In the genomic region with DNA sequence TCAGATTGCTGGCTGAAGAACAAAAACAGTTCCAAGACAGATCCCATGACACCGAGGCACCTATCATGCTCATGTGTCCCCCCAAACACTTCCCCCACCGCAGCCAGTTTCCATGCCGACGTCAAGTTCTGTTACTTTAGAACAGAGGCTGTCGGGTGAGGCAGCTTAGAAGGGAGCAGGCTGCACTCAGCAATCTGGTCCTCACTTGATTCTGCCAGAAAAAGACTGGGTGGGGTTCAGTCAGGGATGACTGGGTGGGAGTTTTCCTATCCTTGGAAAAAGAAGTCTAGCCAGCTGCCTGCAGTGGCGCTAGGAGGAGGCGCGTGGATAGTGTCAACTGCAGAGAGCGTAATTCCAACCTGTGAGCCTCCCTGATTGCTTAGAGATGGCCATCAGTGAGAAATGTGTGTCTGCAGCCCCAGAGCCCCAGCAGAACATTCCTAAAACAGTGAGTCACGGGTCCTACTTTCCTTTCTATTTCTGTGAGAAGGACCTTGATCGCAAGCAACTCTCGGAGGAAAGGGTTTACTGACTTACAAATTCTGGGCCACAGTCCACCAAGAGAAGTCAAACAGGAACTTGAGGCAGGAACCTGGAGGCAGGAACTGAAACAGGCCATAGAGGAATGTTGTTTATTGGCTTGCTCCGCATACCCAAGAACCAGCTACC, we compare ENCODE assay signal across 11 mouse cellular contexts. TPM values are rescaled to one million over a fixed set of nuclear protein-coding genes. Genes with fewer than 3 reads are reported as not detected.
DNase-seq lines count a peak whose midpoint lies in the region; ATAC-seq and TF ChIP-seq lines count a peak whose summit lies in the region.
"Had no signal": no experiment of that assay in that cellular context is flagged by ENCODE, and none has a peak within 500 bp of the region (broad histone marks: within the 10 kb centered on the region; RNA-seq: fewer than 3 reads in every experiment).

No protein-coding gene starts in this region.

- H3K4me3 ChIP-seq in forebrain, postnatal 0 days (ENCODE audit: low read depth, low read length) = no peak overlapping the region
- H3K4me3 ChIP-seq in forebrain, embryonic 13.5 days = no peak overlapping the region
- no peak overlapping the region for H3K4me3 ChIP-seq in midbrain, embryonic 16.5 days (ENCODE audit: low read depth, low read length)
- H3K4me3 ChIP-seq in midbrain, embryonic 10.5 days = no peak overlapping the region
- H3K4me3 ChIP-seq: heart, embryonic 13.5 days had no signal

- ATAC-seq in forebrain, postnatal 0 days = peak; percentile 92
- no peak for ATAC-seq in forebrain, embryonic 13.5 days
- 0 out of 2 replicates have a peak, but pooled peaks have one; percentile 18 for ATAC-seq in midbrain, embryonic 16.5 days
- ATAC-seq: CD4-positive, CD25-positive, alpha-beta regulatory T cell, adult 4 months had no signal

- 76% methylated on average over 13 of the region's 13 CpGs for WGBS in forebrain, postnatal 0 days
- WGBS in forebrain, embryonic 13.5 days = 88% methylated on average over 13 of the region's 13 CpGs
- 86% methylated on average over 13 of the region's 13 CpGs for WGBS in midbrain, embryonic 16.5 days
- WGBS in midbrain, embryonic 10.5 days = 87% methylated on average over 13 of the region's 13 CpGs

- H3K27ac ChIP-seq in forebrain, postnatal 0 days (ENCODE audit: low read depth, low read length) = no peak overlapping the region
- no peak overlapping the region for H3K27ac ChIP-seq in forebrain, embryonic 13.5 days
- H3K27ac ChIP-seq in midbrain, embryonic 16.5 days (ENCODE audit: low read length) = no peak overlapping the region
- H3K27ac ChIP-seq in midbrain, embryonic 10.5 days (replicated peaks) = no peak overlapping the region
- H3K27ac ChIP-seq: heart, embryonic 13.5 days had no signal

- no peak overlapping the region for H3K4me2 ChIP-seq in forebrain, postnatal 0 days (ENCODE audit: low read depth)
- no peak overlapping the region for H3K4me2 ChIP-seq in forebrain, embryonic 13.5 days
- no peak overlapping the region for H3K4me2 ChIP-seq in midbrain, embryonic 16.5 days (ENCODE audit: low read length)
- H3K4me2 ChIP-seq: heart, embryonic 13.5 days had no signal

- no peaks in the 10 kb centered on the region for H3K4me1 ChIP-seq in forebrain, postnatal 0 days (ENCODE audit: insufficient read depth)
- no peaks in the 10 kb centered on the region for H3K4me1 ChIP-seq in forebrain, embryonic 13.5 days
- peaks cover 8% of the 10 kb centered on the region for H3K4me1 ChIP-seq in midbrain, embryonic 16.5 days (ENCODE audit: control insufficient read depth, insufficient read depth, low read length)
- peaks cover 22% of the 10 kb centered on the region for H3K4me1 ChIP-seq in midbrain, embryonic 10.5 days

- no peaks in the 10 kb centered on the region for H3K9me3 ChIP-seq in forebrain, postnatal 0 days (ENCODE audit: low read length)
- no peaks in the 10 kb centered on the region for H3K9me3 ChIP-seq in forebrain, embryonic 13.5 days (replicated peaks)
- no peaks in the 10 kb centered on the region for H3K9me3 ChIP-seq in midbrain, embryonic 16.5 days (replicated peaks; ENCODE audit: control insufficient read depth, low read length, poor library complexity, severe bottlenecking)
- no peaks in the 10 kb centered on the region for H3K9me3 ChIP-seq in midbrain, embryonic 10.5 days (replicated peaks)
- H3K9me3 ChIP-seq: heart, embryonic 13.5 days had no signal

- no peak overlapping the region for H3K9ac ChIP-seq in forebrain, postnatal 0 days
- no peak overlapping the region for H3K9ac ChIP-seq in forebrain, embryonic 13.5 days
- H3K9ac ChIP-seq in midbrain, embryonic 16.5 days (ENCODE audit: low read depth, low read length) = no peak overlapping the region
- H3K9ac ChIP-seq: heart, embryonic 13.5 days had no signal

- TF ChIP-seq CTCF in forebrain, postnatal 0 days (IDR thresholded peaks at IDR 0.05; ENCODE audit: low read depth) = no peak

- H3K27me3 ChIP-seq in forebrain, postnatal 0 days (ENCODE audit: insufficient read depth, low read length) = no peaks in the 10 kb centered on the region
- no peaks in the 10 kb centered on the region for H3K27me3 ChIP-seq in forebrain, embryonic 13.5 days
- no peaks in the 10 kb centered on the region for H3K27me3 ChIP-seq in midbrain, embryonic 16.5 days (ENCODE audit: control insufficient read depth, insufficient read depth, low read depth, low read length)
- H3K27me3 ChIP-seq in midbrain, embryonic 10.5 days (ENCODE audit: low read depth, poor library complexity, severe bottlenecking) = no peaks in the 10 kb centered on the region
- H3K27me3 ChIP-seq: heart, embryonic 13.5 days had no signal

- H3K36me3 ChIP-seq in forebrain, postnatal 0 days (ENCODE audit: insufficient read depth) = no peaks in the 10 kb centered on the region
- no peaks in the 10 kb centered on the region for H3K36me3 ChIP-seq in forebrain, embryonic 13.5 days (ENCODE audit: poor library complexity, severe bottlenecking)
- H3K36me3 ChIP-seq in midbrain, embryonic 16.5 days (ENCODE audit: control insufficient read depth, insufficient read depth, low read length) = no peaks in the 10 kb centered on the region
- H3K36me3 ChIP-seq in midbrain, embryonic 10.5 days = no peaks in the 10 kb centered on the region
- H3K36me3 ChIP-seq: heart, embryonic 13.5 days had no signal

- peak; percentile 50 for DNase-seq in forebrain, postnatal 0 days
- no peak for DNase-seq in midbrain, embryonic 10.5 days (ENCODE audit: low spot score)
- DNase-seq in left cerebral cortex, postnatal 10 days (ENCODE audit: extremely low spot score in 1 of 2, low spot score in 2 of 2) = peak; percentile 42 to 62
- no peak for DNase-seq in embryo, embryonic 11 days
- DNase-seq in cerebellum, postnatal 14 days = no peak
- DNase-seq in urinary bladder, adult 18-20 months (ENCODE audit: low spot score in 2 of 2) = no peak
- DNase-seq: cerebellum, adult 9-10 months had no signal

- intact Hi-C loops in left cerebral cortex, postnatal 10 days (cut with DNase I) = no loop called here

RNA-seq across cellular contexts. Expression of gene Cdk13, which starts 54.6 kb away (rescaled TPM):
- 88.0 and 98.3 TPM in 2 replicates for total RNA-seq in forebrain, postnatal 0 days (2014; rRNA removed)
- polyA plus RNA-seq in forebrain, postnatal 0 days (2015; fragmentation: Nextera tagmentation; extraction: Ambion mirVana) = 7.5 and 9.5 TPM in 2 replicates
- polyA plus RNA-seq in forebrain, embryonic 13.5 days (2015; fragmentation: Nextera tagmentation; extraction: Ambion mirVana) = 15.0 and 16.6 TPM in 2 replicates
- polyA plus RNA-seq in midbrain, embryonic 16.5 days (2015; fragmentation: Nextera tagmentation; extraction: Ambion mirVana) = 11.8 and 16.0 TPM in 2 replicates
- 11.2 and 11.6 TPM in 2 replicates for polyA plus RNA-seq in midbrain, embryonic 10.5 days (2016; fragmentation: Nextera tagmentation; extraction: Ambion mirVana)
- 10 to 100 TPM; 51.2 to 56.1 TPM for total RNA-seq in left cerebral cortex, postnatal 10 days (2021)

Comparison
In these comparisons a context has a peak if more than half of its experiments do, and no peak if none do; other contexts are left out.
1. DNase-seq: peak in forebrain, postnatal 0 days (single experiment) and left cerebral cortex, postnatal 10 days (2 of 2); none in midbrain, embryonic 10.5 days (single experiment), embryo, embryonic 11 days (single experiment), cerebellum, postnatal 14 days (0 of 2) and urinary bladder, adult 18-20 months (0 of 2).